Comparison of ENCODE assay signal across 8 mouse cellular contexts in genomic region chr3:101603661-101604549, GRCm38 (mm10). TPM values are rescaled to one million over a fixed set of nuclear protein-coding genes. Genes with fewer than 3 reads are reported as not detected.
DNase-seq lines count a peak whose midpoint lies in the region; ATAC-seq and TF ChIP-seq lines count a peak whose summit lies in the region.

No protein-coding gene starts in this region.

- in situ Hi-C loops in Patski (cut with MboI; ENCODE audit: low pct_unique_long_range_greater_than_20kb), result no loop called here

- no peaks in the 10 kb centered on the region for H3K36me3 ChIP-seq in hindbrain, embryonic 12.5 days

- peak overlapping the region; percentile 91 for H3K9ac ChIP-seq in hindbrain, embryonic 12.5 days

- POLR2A ChIA-PET in Patski (lab: Charles Lee), result interaction anchor here (0.6 to 13.4 kb wide), 27 partner anchors 12 to 277 kb away, joined by 3 to 287 read pairs (median 5); no protein-coding TSS in a partner anchor

- H3K4me1 ChIP-seq in hindbrain, embryonic 12.5 days, result peaks cover 47% of the 10 kb centered on the region

- DNase-seq in Patski (ENCODE audit: low read depth, low spot score), result no peak
- DNase-seq in cerebellum, adult 9-11 months, result peak; percentile 94
- DNase-seq in frontal cortex, postnatal 10 days (ENCODE audit: low spot score in 2 of 2), result peak; percentile 53 to 72
- peak; percentile 58 to 61 for DNase-seq in left cerebral cortex, adult 18-20 months (ENCODE audit: low spot score in 2 of 2)
- DNase-seq in right cerebral cortex, adult 18-20 months, result peak; percentile 69
- peak; percentile 68 for DNase-seq in urinary bladder, postnatal 25 days (ENCODE audit: low spot score)

- ATAC-seq in Patski, result peak; percentile 41
- peak; percentile 86 for ATAC-seq in hindbrain, embryonic 12.5 days (ENCODE audit: low FRiP score)
- ATAC-seq in megakaryocyte, adult 5-6 weeks (ENCODE audit: poor library complexity, severe bottlenecking), result peak; percentile 61

- H3K27me3 ChIP-seq in Patski, result no peaks in the 10 kb centered on the region
- H3K27me3 ChIP-seq in hindbrain, embryonic 12.5 days, result no peaks in the 10 kb centered on the region

- WGBS in hindbrain, embryonic 12.5 days, result under 1% methylated on average over 41 of the region's 68 CpGs

- H3K4me2 ChIP-seq in hindbrain, embryonic 12.5 days (replicated peaks), result peak overlapping the region; percentile 63

- H3K9me3 ChIP-seq in hindbrain, embryonic 12.5 days (replicated peaks), result no peaks in the 10 kb centered on the region

- H3K27ac ChIP-seq in hindbrain, embryonic 12.5 days, result peak overlapping the region; percentile 96

- TF ChIP-seq CTCF in Patski (IDR thresholded peaks at IDR 0.05), result no peak

- peak overlapping the region; percentile 85 for H3K4me3 ChIP-seq in hindbrain, embryonic 12.5 days

- CTCF ChIA-PET in Patski (lab: Charles Lee), result interaction anchor here (0.8 to 3.4 kb wide), 11 partner anchors 30 to 209 kb away, joined by 3 to 15 read pairs (median 3); no protein-coding TSS in a partner anchor

RNA-seq across cellular contexts. Expression of gene Atp1a1, which starts 0.6 kb away (rescaled TPM):
- 3,406 TPM for polyA plus RNA-seq in Patski (2021)
- 62.9 and 63.0 TPM in 2 replicates for polyA plus RNA-seq in hindbrain, embryonic 12.5 days (2016; fragmentation: Nextera tagmentation; extraction: Ambion mirVana)
- 1,000 to 10,000 TPM; 1,009 to 1,025 TPM for total RNA-seq in left cerebral cortex, adult 18-20 months (2021)
- total RNA-seq in megakaryocyte, adult 5-6 weeks (2015), result 67.9 and 69.6 TPM in 2 replicates
- 120 and 132 TPM in 2 replicates for total RNA-seq in megakaryocyte, adult 5-6 weeks (2017)

Comparison
In these comparisons a context has a peak if more than half of its experiments do, and no peak if none do; other contexts are left out.
1. RNA of gene Atp1a1, which starts 0.6 kb away (total RNA-seq): 1,009 to 1,025 TPM in left cerebral cortex, adult 18-20 months; 67.9 to 132 TPM in megakaryocyte, adult 5-6 weeks; every median in the first group is over 4 times any median in the second.
2. Peak in every context shown above with its lines, with median percentiles within 50 percentile points of each other: ATAC-seq.